Mouse (Mus musculus) limb, embryonic 11.5 days (tissue): ENCODE results near the gene Mrps9. TPM values are rescaled to one million over a fixed set of nuclear protein-coding genes. Genes with fewer than 3 reads are reported as not detected.

Experiments
- ATAC-seq: fragments of 200-750 bp; cut with Nextera tagmentation; 2 replicates; pipeline ENCODE4 v1.8.0; 2017; ENCODE audit warnings: low read depth; ENCODE audit not compliant: insufficient number of reproducible peaks, low FRiP score, low TSS enrichment
- DNase-seq: peaks from one replicate; pipeline ENCODE4 v3.0.0-alpha.2; 2015; ENCODE audit warnings: low spot score
- H3K27ac ChIP-seq: fragments of 300-500 bp; sonication (generic); replicated peaks from 2 replicates; pipeline ENCODE4 v1.5.1; 2014; ENCODE audit warnings: low read depth, mild to moderate bottlenecking, low read length
- H3K27me3 ChIP-seq: fragments of 300-500 bp; sonication (generic); 2 replicates; pipeline ENCODE4 v1.6.1; 2014; ENCODE audit warnings: mild to moderate bottlenecking, low read length, mixed read lengths; ENCODE audit not compliant: control insufficient read depth, insufficient read depth
- H3K36me3 ChIP-seq: fragments of 300-500 bp; sonication (generic); 2 replicates; pipeline ENCODE4 v1.6.1; 2014; ENCODE audit warnings: mild to moderate bottlenecking, low read length, moderate library complexity, mixed read lengths; ENCODE audit not compliant: control insufficient read depth, insufficient read depth
- H3K4me1 ChIP-seq: fragments of 300-500 bp; sonication (generic); 2 replicates; pipeline ENCODE4 v1.6.1; 2014; ENCODE audit warnings: low read length, mixed read lengths; ENCODE audit not compliant: control insufficient read depth, insufficient read depth
- H3K4me2 ChIP-seq: fragments of 300-500 bp; sonication (generic); 2 replicates; pipeline ENCODE4 v1.6.1; 2014; ENCODE audit warnings: low read depth, mild to moderate bottlenecking, moderate library complexity; ENCODE audit not compliant: severe bottlenecking
- H3K4me3 ChIP-seq: fragments of 300-500 bp; sonication (generic); 2 replicates; pipeline ENCODE4 v1.5.1; 2014; ENCODE audit warnings: low read depth, low read length
- H3K9ac ChIP-seq: fragments of 300-500 bp; sonication (generic); 2 replicates; pipeline ENCODE4 v1.6.1; 2014; ENCODE audit warnings: mild to moderate bottlenecking, low read length
- H3K9me3 ChIP-seq: fragments of 300-500 bp; sonication (generic); 2 replicates; pipeline ENCODE4 v1.6.1; 2016; ENCODE audit warnings: low read length; ENCODE audit not compliant: control insufficient read depth
- WGBS: fragments of 180-500 bp; shearing (Covaris S2); extraction: QIAGEN DNeasy Blood & Tissue Kit; methylation state at CpG from one replicate; pipeline ENCODE4 v1.1.7; 2014; 5-methylcytosine and 5-hydroxymethylcytosine counted together
- polyA plus RNA-seq: library from polyadenylated mRNA; unstranded; fragments of >200 nt; fragmentation: Nextera tagmentation; extraction: Ambion mirVana; gene quantifications from 2 replicates; pipeline ENCODE4 v1.2.1, GENCODE M21; 2014

Gene Mrps9
- polyA plus RNA-seq, 1 experiment from 2014 or later = 59.9 TPM

DNA sequence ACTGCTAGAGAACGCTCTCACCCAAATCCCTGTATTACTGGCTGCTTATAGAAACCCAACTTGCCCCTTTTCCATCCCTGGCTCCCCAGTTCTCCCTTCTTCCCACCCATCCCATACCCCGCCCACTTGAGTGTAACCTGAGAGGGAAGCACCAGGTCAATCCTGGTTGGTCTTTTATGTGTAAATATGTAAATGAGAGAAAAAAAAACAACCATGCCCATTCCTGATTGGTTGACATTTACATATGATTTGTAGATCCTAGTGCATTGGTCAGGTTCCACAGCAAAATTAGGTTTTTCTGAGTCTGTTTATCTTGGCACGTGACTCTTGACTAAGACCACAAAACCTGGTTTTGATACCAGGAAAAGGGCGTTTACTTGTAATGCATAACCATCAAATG is 66.9 kb downstream of the Mrps9 start:
- DNase-seq (peak; percentile 52), ATAC-seq (peak; percentile 63)
- H3K36me3 ChIP-seq = no peaks in the 10 kb centered on the region
- 10% methylated on average over 4 of the region's 4 CpGs for WGBS
- no peaks in the 10 kb centered on the region for H3K27me3 ChIP-seq
- peak overlapping the region; percentile 21; the same call in 1 of the 2 replicates for H3K4me2 ChIP-seq
- H3K27ac ChIP-seq = no peak overlapping the region
- no peak overlapping the region for H3K4me3 ChIP-seq
- H3K9ac ChIP-seq = no peak overlapping the region
- no peaks in the 10 kb centered on the region for H3K4me1 ChIP-seq
- no peaks in the 10 kb centered on the region for H3K9me3 ChIP-seq

DNA sequence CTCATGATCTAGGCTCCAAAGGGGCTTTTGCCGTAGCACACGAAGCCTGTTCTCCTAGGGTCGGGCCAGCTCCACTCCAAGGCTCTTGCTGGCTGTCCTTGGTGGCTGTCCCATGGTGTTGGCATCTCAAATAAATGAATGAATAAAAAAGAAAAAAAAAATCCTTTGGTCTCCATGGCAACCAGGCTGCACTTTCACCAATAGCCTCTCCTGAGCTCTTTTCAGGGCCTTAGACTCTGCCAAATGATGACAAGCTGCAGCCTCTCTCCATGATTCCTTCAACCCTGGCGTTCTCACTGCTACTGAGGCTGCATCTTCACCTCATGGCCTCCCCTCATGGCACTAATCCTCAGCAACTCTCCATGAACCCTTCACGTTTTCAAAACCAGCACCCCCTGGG is 72.9 kb downstream of the Mrps9 start:
- Histone ChIP-seq H3K27ac (no peak overlapping the region), H3K36me3 (no peaks in the 10 kb centered on the region), H3K4me2 (no peak overlapping the region)

DNA sequence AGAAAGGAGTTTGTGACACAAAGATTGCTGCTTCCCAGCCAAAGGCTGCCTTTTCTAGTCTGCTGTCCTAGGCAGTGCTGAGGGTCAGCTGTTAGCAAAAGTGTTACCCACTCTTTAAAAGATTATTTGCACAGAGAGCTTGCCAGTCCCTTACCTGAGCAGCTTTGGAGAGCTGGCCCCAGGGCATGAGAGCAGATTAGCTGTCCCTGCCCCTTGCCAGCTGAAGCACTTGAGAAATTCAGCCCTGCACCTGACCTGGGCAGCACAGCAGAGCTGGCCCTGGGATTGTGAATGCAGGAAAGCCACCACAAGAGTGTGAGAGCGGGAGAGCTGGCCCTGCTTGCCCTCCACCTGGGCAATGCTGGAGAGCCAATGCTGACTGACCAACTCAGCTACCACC is 82.6 kb downstream of the Mrps9 start:
- H3K4me2 ChIP-seq = no peak overlapping the region
- no peak for DNase-seq
- H3K36me3 ChIP-seq = no peaks in the 10 kb centered on the region
- H3K4me1 ChIP-seq = no peaks in the 10 kb centered on the region
- no peak overlapping the region for H3K4me3 ChIP-seq
- WGBS = 80% methylated on average over 1 of the region's 1 CpGs
- H3K27me3 ChIP-seq = no peaks in the 10 kb centered on the region
- H3K9ac ChIP-seq = no peak overlapping the region
- ATAC-seq = no peak
- H3K27ac ChIP-seq = no peak overlapping the region
- no peaks in the 10 kb centered on the region for H3K9me3 ChIP-seq

More for the DNA sequence above, 72.9 kb downstream of the Mrps9 start:
- DNase-seq (no peak), ATAC-seq (no peak)
- H3K9ac ChIP-seq = no peak overlapping the region
- no peaks in the 10 kb centered on the region for H3K27me3 ChIP-seq
- no peaks in the 10 kb centered on the region for H3K9me3 ChIP-seq
- no peak overlapping the region for H3K4me3 ChIP-seq
- H3K4me1 ChIP-seq = no peaks in the 10 kb centered on the region
- WGBS = 76% methylated on average over 5 of the region's 5 CpGs

DNA sequence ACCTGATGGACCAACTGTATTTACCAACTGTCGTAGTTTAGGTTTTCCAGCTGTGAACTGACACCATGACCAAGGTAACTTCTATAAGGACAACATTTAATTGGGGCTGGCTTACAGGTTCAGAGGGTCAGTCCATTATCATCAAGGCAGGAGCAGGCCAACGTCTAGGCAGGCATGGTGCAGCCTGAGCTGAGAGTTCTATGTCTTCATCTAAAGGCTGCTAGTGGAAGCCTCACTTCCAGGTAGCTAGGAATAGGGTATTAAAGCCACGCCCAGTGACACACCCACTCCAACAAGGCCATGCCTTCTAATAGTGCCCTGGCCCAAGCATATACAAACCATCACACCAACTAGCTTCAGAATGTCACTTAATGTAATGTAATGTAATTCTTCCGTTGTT is 97.5 kb downstream of the Mrps9 start:
- Histone ChIP-seq H3K9me3 (no peaks in the 10 kb centered on the region), H3K9ac (no peak overlapping the region), H3K4me1 (no peaks in the 10 kb centered on the region), H3K4me2 (no peak overlapping the region), H3K4me3 (no peak overlapping the region), H3K36me3 (no peaks in the 10 kb centered on the region), H3K27me3 (no peaks in the 10 kb centered on the region), H3K27ac (no peak overlapping the region)
- ATAC-seq = no peak
- 79% methylated on average over 4 of the region's 4 CpGs for WGBS
- no peak for DNase-seq

DNA sequence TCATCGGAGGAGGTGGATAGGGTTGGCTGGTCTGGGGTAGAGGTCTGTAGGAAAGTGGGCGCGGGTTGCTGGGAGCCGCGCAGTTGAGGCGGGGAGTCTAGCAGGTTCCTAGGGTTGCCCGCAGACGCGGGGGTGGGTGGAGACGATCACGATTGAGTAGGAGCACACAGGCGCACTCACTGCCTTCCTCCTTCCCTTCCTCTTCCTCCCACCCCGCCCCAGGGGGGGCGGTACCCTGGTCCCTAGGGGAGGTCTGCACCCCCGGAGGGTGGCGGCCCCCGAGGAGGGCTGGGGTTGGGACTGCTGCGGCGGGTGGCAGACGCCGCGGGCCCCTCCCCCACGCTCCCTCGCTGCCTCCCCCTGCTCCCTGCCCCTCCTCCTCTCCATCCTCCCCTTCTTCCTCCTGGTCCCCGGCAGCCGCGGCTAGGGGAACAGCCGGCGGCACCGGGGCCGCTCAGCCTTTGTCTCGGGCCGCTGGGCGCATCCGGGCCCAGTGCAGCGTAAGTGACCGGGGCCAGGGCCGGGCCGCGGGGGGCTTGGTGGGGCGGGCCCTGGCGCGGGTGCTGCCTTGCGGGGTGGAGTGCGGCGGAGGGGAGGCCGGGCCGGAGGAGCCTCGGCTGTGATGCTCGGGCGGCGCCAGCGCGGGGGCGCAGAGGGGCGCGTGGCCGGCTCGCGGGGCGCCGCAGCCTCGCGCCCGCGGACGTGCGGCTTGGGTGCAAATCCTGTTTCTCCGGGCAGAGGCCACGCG is 101.9 kb downstream of the Mrps9 start, which contains the start of gene Gpr45:
Gene Gpr45, plus strand, starts transcription at position 139 of the 748 bp plus-strand sequence.
- Histone ChIP-seq H3K9me3 (no peaks in the 10 kb centered on the region), H3K27ac (peak within 1 kb of the TSS; percentile 44), H3K4me1 (no peaks in the 10 kb centered on the region), H3K36me3 (no peaks in the 10 kb centered on the region), H3K4me3 (peak within 1 kb of the TSS; percentile 59), H3K9ac (peak within 1 kb of the TSS; percentile 96), H3K4me2 (peak within 1 kb of the TSS; percentile 71), H3K27me3 (no peaks in the 10 kb centered on the region)
- peak; percentile 73 for DNase-seq
- ATAC-seq = peak; percentile 80
- under 1% methylated on average over 53 of the region's 71 CpGs for WGBS

DNA sequence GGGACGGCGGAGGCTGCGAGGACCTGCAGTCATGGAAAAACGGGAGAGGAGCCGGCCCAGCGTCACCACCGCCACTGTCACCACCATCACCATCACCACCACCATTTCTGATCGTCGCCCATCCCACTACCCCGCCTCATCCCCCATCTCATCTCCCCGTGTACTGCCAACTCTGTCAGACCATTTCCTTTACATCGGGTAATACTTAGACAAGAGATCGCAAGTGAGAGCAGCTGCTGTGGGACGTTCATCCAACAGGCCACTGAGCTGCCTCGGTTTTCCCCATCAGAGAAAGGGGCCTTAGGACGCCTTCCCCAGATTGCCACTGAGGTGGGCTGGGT is 102.4 kb downstream of the Mrps9 start:
- Histone ChIP-seq H3K4me2 (peak overlapping the region; percentile 71), H3K9ac (peak overlapping the region; percentile 96), H3K27ac (no peak overlapping the region), H3K4me1 (no peaks in the 10 kb centered on the region), H3K27me3 (no peaks in the 10 kb centered on the region), H3K9me3 (no peaks in the 10 kb centered on the region), H3K4me3 (peak overlapping the region; percentile 59), H3K36me3 (no peaks in the 10 kb centered on the region)
- under 1% methylated on average over 16 of the region's 16 CpGs for WGBS
- no peak for DNase-seq
- peak; percentile 9; the same call in 1 of the 2 replicates for ATAC-seq

Other genes starting within 250 kb of the Mrps9 start
- gene Pou3f3, start 155.5 kb upstream of the Mrps9 start, polyA plus RNA-seq = 0.04 and 0.19 TPM in 2 replicates
- 12.0 and 12.9 TPM in 2 replicates for gene Gpr45, start 101.6 kb downstream of the Mrps9 start, polyA plus RNA-seq
- 10.5 and 13.6 TPM in 2 replicates for gene Tgfbrap1, start 247.4 kb downstream of the Mrps9 start, polyA plus RNA-seq
- gene AI597479, start 247.5 kb downstream of the Mrps9 start, polyA plus RNA-seq = 37.5 and 42.8 TPM in 2 replicates